Mouse (Mus musculus) right cerebral cortex, postnatal 10 days (tissue): ENCODE measurements around the gene Cad.
A peak's percentile ranks its signal among the peaks of the same experiment; 100 is the strongest.

Source experiments
- DNase-seq, 2 experiments: peaks; one replicate each; pipeline ENCODE4 v3.0.0; 2021; ENCODE audit warnings: low spot score in 2 of 2

The Cad gene

DNA sequence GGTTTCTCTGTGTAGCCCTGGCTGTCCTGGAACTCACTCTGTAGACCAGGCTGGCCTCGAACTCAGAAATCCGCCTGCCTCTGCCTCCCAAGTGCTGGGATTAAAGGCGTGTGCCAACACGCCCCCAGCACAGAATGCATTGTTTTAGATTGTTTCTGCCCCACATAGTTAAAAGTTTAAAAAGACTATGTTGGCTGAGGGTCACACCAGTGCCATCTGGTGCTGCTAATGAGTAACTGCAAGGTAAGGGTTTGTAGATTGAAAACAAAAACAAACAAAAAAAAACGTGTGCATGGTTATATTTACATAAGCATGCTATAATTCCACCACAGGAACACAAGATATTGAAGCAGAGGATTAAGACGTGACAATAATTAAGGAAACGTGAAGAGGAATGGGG lies 56.2 kb downstream of the Cad start:
- no peak for DNase-seq

DNA sequence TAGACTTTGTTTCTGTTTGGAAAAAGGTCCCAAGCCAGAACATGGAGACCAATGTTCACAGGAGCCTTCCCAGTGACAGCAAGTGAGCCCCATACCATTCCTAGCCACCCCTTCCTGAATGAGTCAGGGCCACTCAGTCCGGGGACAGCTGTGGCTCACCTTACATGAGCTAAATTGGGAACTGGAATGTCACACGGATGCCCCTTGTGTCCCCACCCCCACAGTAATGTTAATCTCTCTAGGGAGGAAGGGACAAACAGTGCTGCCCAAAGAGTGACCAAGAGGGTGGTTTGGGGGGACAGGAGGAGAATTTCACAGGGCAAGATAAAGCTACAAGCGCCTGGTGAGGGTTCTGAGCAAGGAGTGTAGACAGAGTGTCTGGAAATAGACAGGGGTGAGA lies 61.8 kb downstream of the Cad start, which contains the start of gene Trim54:
Gene Trim54 (plus strand): TSS at position 359 of the 400 bp plus-strand sequence.
- DNase-seq: no peak

DNA sequence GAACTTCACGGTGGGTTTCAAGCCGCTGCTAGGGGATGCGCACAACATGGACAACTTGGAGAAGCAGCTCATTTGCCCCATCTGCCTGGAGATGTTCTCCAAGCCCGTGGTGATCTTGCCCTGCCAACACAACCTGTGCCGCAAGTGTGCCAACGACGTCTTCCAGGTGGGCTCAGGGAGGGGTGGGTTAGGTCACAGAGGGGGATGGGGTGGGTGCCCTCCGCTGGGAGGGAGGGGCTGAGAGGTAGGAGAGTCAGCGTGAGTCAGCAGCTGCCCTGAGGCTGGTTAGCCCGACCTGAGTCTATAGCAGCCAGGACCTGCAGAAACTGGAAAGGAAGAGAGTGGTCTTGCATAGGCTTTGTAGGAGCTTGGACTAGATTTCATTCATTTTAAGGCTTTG lies 62.3 kb downstream of the Cad start:
- no peak for DNase-seq

DNA sequence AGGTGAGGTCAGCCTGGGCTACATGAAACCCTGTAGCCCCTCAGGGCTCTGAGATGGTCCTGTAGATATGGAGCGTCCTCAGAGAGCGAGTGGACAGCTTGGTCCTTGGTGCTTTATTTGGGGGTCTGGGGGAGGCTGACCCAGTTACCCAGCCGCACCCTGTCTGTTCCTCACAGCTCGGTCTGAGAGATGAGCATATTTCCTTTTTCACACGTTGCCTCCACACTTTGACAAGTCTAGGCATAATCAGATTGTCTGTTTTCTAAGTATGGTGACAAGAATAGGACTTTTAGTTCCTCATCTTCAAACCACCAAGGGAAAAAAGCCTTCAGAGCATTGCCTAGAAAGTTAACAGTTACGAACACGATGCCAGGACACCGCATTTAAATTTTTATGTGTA lies 66.5 kb downstream of the Cad start:
- DNase-seq: peak; percentile 43 to 74

DNA sequence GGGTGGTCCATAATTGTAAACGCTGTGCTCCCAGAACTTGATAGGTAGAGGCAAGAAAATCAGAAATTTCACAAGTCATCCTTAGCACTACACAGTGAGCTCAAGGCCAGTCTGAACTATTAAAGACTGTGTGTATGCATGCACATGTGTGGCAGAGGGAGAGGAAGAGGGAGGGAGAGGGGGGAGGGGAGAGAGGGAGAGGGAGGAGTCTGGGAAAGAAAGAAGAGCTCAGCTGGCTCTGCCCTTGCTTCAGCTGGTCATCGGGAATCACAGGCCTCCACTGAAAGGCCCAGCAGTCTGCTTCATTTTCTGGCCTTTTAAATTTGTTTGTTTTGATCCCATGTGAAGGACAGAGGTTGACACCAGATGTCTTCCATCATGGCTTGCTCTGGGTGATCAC lies 68.9 kb downstream of the Cad start:
- DNase-seq: no peak

DNA sequence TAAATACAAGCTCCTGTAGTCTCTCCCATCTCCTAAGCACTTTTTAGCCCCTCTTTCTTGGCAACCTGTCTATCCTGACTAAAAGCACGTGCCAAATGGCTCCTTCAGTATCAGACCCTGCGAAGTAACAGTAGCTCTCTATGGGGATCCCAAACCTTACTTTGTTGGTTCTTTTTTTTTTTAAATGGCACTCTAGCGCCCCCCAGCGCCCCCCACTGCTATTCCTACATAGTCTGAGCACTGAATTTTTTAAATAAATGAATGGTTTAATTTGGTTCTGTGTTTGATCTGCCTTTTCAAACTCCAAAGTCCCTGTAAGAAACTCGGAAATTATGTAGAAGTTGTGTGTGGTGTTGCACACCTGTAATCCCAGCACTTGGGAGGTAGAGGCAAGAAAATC lies 71.5 kb downstream of the Cad start:
- DNase-seq: no peak
